Mouse (Mus musculus) megakaryocyte-erythroid progenitor cell, adult 5-6 weeks (primary cell): ENCODE measurements around the gene Wdfy1. TPM values are rescaled to one million over a fixed set of nuclear protein-coding genes. Genes with fewer than 3 reads are reported as not detected.
A peak's percentile ranks its signal among the peaks of the same experiment; 100 is the strongest.

ENCODE experiments used
- ATAC-seq: replicated peaks from 2 replicates; pipeline ENCODE4 v1.8.0; 2016; ENCODE audit warnings: mild to moderate bottlenecking, inconsistent platforms; ENCODE audit not compliant: severe bottlenecking, poor library complexity, low FRiP score, low TSS enrichment
- total RNA-seq, 2 experiments: library from RNA; stranded (forward) in 1 of 2; stranded (reverse) in 1 of 2; fragments of 200-1000, 215-1000 nt in 1 of 2; fragments of >200 nt in 1 of 2; fragmentation: Nextera tagmentation in 1 of 2; gene quantifications; 2 replicates each; pipeline ENCODE4 v1.2.3; 2014 to 2017

Gene Wdfy1
- total RNA-seq, 2 experiments from 2014 or later: 4.1 to 11.6 TPM

DNA sequence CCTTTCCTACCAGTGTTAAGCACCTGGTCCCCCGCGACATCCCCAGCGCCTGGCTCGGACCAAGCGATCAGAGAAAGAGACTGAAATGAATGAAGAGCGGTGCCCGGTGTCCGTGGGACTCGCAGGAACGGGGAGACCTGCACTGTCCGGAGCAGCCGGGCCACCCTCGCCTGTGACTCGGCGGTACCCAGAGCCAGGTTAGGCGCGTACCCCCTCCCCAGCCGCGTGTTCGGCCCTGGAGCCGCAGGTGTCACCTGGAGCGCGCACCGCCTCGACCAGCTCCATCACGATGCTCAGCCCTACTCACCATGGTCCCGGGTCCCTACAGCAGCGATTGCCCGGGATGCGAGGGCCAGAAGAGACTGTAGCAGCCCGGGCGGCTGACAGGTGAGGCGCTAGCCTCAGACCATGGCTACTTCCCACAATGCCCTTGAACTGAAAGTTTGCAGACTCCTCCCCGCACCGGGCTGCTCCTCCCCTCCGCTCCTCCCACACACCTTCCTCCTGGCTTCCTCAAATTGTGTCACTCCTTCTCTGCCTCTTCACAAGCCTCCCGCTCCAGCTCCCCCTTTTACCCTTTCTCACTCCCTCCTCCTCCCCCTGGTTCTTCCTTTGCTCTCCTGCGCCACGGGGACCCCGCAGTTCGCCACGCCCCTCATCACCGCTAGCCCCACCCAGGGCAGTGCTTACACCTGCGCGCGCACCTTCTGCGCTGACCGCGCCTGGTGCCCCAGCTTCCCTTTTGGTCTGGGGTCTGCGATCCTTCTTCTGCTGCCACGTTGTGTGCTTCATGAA is 104.2 kb downstream of the Wdfy1 start, which contains the start of gene Ap1s3:
TSS of gene Ap1s3 (minus strand) at position 430 of the 795 bp plus-strand sequence.
- peak; percentile 97 for ATAC-seq

DNA sequence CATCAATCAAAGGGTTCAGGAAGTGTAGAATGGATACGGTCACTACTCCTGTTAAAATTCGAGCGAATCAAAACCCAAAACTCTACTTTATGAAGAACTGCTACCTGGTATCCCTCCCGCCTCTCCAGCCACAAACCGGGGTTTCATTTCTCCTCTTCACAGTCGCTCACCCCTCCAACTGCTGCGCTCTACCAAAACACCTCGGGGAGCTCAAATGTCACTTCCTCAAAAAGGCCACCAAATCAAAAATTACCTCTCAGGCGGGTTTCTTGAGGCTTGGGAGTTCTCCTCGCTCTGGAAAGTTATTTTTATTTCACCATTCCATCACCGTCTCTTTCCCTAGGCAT is 104.8 kb downstream of the Wdfy1 start:
- no peak for ATAC-seq

DNA sequence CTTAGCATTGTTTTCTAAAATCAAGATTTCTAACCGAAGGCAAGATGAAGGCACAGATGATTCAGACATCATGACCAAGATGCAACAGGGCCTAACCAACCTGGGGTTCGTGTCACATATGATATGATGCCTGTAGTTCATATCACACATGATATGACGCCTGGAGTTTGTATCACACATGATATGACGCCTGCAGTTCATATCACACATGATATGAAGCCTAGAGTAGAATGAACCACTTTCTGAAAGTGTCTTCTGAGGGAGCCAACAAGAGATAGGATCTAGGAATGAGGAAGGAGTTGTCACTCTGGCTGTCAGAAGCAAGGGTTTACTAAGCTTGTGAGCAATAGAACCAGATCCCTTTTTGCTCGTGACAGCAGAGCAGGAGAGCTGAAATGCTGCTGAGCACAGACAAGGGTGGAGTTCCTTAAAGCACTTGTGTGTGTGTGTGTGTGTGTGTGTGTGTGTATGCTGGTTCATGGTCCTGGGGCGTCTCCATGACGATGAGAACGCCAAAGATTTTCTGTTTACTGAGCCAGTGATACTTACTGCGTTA is 106.4 kb downstream of the Wdfy1 start:
- no peak for ATAC-seq

DNA sequence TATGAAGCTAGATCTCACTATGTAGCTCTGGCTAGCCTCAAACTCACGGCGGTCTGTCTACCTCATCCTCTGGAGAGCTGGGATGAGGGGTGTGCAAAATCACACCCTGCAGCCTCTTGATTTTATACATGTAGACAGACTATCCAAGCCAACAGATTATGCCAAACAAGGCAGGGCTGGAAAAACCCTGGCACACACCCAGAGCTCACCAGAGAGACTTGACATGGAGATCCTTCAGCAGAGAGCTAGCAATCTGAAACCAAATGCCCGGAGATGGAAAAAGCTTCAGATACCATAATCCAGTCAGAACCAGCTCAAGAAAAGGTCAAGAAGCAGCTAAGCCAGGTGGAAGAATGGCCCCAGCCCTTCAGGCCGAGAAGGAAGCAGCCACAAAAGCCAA is 111.0 kb downstream of the Wdfy1 start:
- no peak for ATAC-seq

DNA sequence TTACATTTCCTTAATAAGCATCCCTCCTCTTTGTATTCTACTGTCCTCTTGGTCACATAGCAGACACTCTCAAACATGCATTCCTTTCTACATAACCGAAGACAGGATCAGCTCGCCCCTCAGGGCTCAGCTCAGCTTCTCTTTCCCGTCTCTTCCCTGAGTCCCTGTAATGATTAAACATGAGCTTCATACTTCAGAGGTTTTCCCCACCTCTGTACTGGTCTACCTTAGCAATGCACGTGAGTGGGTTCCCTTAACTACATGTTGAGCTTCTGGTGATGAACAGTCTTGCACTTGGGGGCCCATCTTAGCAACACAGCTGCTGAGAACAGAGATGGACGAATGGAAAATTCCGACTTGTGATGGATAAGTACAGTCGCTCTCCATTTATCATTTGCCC is 116.3 kb downstream of the Wdfy1 start:
- no peak for ATAC-seq

DNA sequence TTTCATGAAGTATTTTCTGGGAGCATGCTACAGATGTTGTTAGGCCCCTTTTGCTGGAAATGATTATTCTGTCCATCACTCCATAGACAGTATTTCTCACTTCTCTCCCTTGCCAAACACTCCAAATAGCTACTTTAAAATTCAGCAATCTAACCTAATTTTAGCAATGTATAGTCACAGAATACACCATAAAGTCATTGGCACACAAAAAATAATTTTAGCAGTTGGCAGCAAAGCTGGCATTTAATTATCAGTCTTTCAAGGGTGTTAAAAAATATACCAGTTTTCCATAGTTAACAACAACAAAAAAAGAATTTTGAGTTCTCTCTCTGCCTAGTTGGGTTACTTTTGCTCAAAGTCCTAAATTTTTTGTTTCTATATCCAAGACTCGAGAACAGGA is 118.5 kb downstream of the Wdfy1 start:
- no peak for ATAC-seq

DNA sequence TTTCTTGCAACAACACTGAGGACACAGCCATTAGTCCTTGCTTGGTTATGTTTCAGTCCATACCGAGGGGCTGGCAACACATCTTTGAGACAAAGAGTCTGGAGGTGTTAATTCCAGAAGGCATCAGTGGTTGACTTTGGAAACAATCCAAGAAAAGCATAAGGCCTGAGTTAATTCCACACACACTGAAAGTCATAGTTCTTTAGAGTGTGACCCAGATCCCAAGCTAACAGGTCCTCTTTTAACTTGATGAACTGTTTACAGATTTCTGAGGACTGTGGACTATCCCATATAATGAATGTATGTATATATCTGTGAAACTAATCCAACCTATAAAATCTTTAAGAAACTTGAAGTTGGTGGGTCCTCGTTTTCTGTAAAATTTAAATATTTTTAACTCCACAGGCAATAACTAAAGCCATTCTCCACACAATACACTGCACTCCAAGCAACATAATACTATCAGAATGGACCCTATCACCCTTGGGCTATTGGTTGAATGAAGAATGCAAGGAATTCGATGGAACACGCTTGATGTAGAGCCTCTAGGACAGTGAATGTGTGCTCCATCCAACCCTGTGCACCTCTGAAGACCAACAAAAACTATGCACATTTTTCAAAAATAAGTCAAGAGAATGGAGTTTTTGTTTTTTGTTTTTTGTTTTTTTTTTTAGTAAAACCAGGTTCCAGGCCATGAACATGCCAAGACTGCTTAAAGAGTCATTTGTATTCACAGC is 120.0 kb downstream of the Wdfy1 start:
- ATAC-seq: no peak

DNA sequence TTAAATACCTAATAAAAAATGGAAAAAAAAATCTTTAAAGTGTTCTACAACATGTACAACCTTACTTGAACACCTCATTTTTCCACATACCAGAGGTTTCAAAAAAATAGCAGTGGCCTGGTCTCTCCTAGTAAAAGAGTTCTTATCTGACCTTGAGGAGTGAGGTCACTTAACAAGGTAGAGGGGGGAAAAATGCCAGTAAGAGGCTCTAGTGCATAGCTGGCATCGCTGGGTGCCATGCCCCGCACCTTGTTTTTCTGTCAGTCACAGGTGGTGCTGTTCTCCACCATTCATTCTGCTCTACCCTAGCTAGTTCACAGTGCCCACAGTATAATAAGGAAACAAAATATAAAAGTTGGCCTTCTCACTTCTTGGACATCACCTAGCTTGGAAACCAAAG is 121.0 kb downstream of the Wdfy1 start:
- no peak for ATAC-seq

Other genes starting within 250 kb of the Wdfy1 start
- 8.4 and 14.0 TPM in 2 replicates for gene Ap1s3, start 104.2 kb downstream of the Wdfy1 start, total RNA-seq (2014; fragmentation: Nextera tagmentation)
- gene Ap1s3, start 104.2 kb downstream of the Wdfy1 start, total RNA-seq (2017): 3.1 and 3.6 TPM in 2 replicates
- 34.5 and 40.3 TPM in 2 replicates for gene Mrpl44, start 125 bp downstream of the Wdfy1 start, total RNA-seq (2014; fragmentation: Nextera tagmentation)
- gene Mrpl44, start 125 bp downstream of the Wdfy1 start, total RNA-seq (2017): 33.3 and 35.4 TPM in 2 replicates
- 4.6 TPM in 1 of 2 replicates, not detected in the other for gene Serpine2, start 85.0 kb upstream of the Wdfy1 start, total RNA-seq (2014; fragmentation: Nextera tagmentation)
- gene Serpine2, start 85.0 kb upstream of the Wdfy1 start, total RNA-seq (2017): 2.4 TPM in 1 of 2 replicates, not detected in the other